Mouse (Mus musculus) small intestine, adult 2 months (tissue): ENCODE measurements around the gene Ppp1r12a.

Experiments
- CTCF ChIP-seq: fragments of 200-500 bp; IDR thresholded peaks from 2 replicates; pipeline ENCODE4 v1.5.1; 2012; ENCODE audit warnings: low read depth, mild to moderate bottlenecking, control low read depth, inconsistent platforms, low read length, moderate library complexity, mixed read lengths; ENCODE audit not compliant: insufficient replicate concordance, insufficient read length; ENCODE audit errors: extremely low read depth
- POLR2A ChIP-seq: fragments of 200-500 bp; IDR thresholded peaks from 2 replicates; pipeline ENCODE4 v1.6.1; 2012; ENCODE audit warnings: low read depth, mild to moderate bottlenecking, control low read depth, inconsistent platforms, low read length, moderate library complexity

GRCm38 (mm10) chr10:108276678-108277077, 114.7 kb downstream of the Ppp1r12a start:
- no peak for TF ChIP-seq POLR2A
- TF ChIP-seq CTCF: no peak
